In the genomic region with DNA sequence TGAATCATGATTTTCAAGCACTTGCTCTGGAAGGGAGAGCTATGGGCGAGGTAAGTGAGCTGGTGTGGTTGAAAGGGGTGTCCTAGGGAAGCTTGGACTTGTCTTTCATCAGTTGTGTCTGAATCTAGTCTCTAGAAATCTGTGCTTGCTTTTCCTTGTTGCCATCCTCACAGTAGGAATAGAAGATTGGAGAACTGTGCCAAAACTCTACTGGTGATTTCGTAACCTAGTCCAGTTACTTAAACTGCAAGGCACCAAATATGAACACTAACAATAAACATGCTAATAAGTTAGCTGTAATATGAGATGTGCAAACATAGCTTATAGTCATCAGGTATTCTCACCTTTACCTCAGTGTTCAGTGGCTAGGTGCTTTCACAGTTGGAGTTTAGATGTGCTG, we compare ENCODE assay signal across 19 mouse cellular contexts. TPM values are rescaled to one million over a fixed set of nuclear protein-coding genes. Genes with fewer than 3 reads are reported as not detected.
DNase-seq lines count a peak whose midpoint lies in the region; ATAC-seq and TF ChIP-seq lines count a peak whose summit lies in the region.
"Had no signal": no experiment of that assay in that cellular context is flagged by ENCODE, and none has a peak within 500 bp of the region (broad histone marks: within the 10 kb centered on the region; RNA-seq: fewer than 3 reads in every experiment).

No protein-coding gene starts in this region.

- TF ChIP-seq POLR2A in liver, adult 2 months (IDR thresholded peaks at IDR 0.05; ENCODE audit: extremely low read depth, insufficient read depth, low read length) = no peak
- TF ChIP-seq POLR2A in lung, adult 2 months (IDR thresholded peaks at IDR 0.05; ENCODE audit: borderline replicate concordance, extremely low read depth, low read depth, low read length) = no peak

- no peaks in the 10 kb centered on the region for H3K27me3 ChIP-seq in liver, adult 2 months (ENCODE audit: control insufficient read depth, insufficient read depth, low read length)
- H3K27me3 ChIP-seq in liver, postnatal 0 days (ENCODE audit: insufficient read depth, low read length) = no peaks in the 10 kb centered on the region
- H3K27me3 ChIP-seq: forebrain, embryonic 15.5 days; heart, embryonic 13.5 days; hindbrain, embryonic 15.5 days had no signal

- H3K4me3 ChIP-seq in liver, adult 2 months (ENCODE audit: insufficient read depth, low read depth, low read length) = no peak overlapping the region
- H3K4me3 ChIP-seq in liver, postnatal 0 days (ENCODE audit: low read depth, low read length) = no peak overlapping the region
- no peak overlapping the region for H3K4me3 ChIP-seq in lung, adult 2 months (replicated peaks; ENCODE audit: extremely low read depth, low read depth, low read length)
- H3K4me3 ChIP-seq: embryonic facial prominence, embryonic 10.5 days; forebrain, embryonic 15.5 days; heart, embryonic 13.5 days; hindbrain, embryonic 15.5 days had no signal

- H3K4me2 ChIP-seq in liver, postnatal 0 days (ENCODE audit: low read depth, low read length) = no peak overlapping the region
- H3K4me2 ChIP-seq: forebrain, embryonic 15.5 days; heart, embryonic 13.5 days; hindbrain, embryonic 15.5 days had no signal

- 45% methylated on average over 2 of the region's 2 CpGs for WGBS in liver, adult 2 months
- 86% methylated on average over 2 of the region's 2 CpGs for WGBS in liver, postnatal 0 days (ENCODE audit: insufficient replicate concordance)
- 71% methylated on average over 2 of the region's 2 CpGs for WGBS in lung, adult 2 months

- H3K36me3 ChIP-seq in liver, adult 2 months (ENCODE audit: control insufficient read depth, insufficient read depth, low read length) = peaks cover 21% of the 10 kb centered on the region
- H3K36me3 ChIP-seq in liver, postnatal 0 days (replicated peaks; ENCODE audit: insufficient read depth, low read length) = peaks cover 35% of the 10 kb centered on the region

- peak; percentile 53 for DNase-seq in cerebellum, adult 9-10 months
- no peak for DNase-seq in cerebellum, adult 8-10 months
- DNase-seq in liver, adult 2 months (ENCODE audit: extremely low read depth, low read depth, low spot score) = peak; percentile 88
- no peak for DNase-seq in liver, postnatal 0 days
- DNase-seq in lung, postnatal 10 days = peak; percentile 5
- DNase-seq in lung, adult 2 months = no peak
- DNase-seq in lung, postnatal 36 days = peak; percentile 67
- DNase-seq in thymus, adult 18-20 months = no peak
- DNase-seq: adrenal gland, postnatal 14 days; B cell, adult 2 months; gastrocnemius, postnatal 14 days; heart, postnatal 36 days had no signal

- no peak overlapping the region for H3K9ac ChIP-seq in liver, adult 2 months (ENCODE audit: low read depth, low read length)
- H3K9ac ChIP-seq in liver, postnatal 0 days (replicated peaks) = no peak overlapping the region
- H3K9ac ChIP-seq: forebrain, embryonic 15.5 days; heart, embryonic 13.5 days; hindbrain, embryonic 15.5 days had no signal

- H3K79me2 ChIP-seq in liver, adult 2 months (ENCODE audit: control insufficient read depth, insufficient read depth, low read length) = peaks cover 33% of the 10 kb centered on the region

- no peak for TF ChIP-seq EP300 in liver, postnatal 0 days (IDR thresholded peaks at IDR 0.05; ENCODE audit: low read depth)

- no peak for ATAC-seq in liver, postnatal 0 days
- ATAC-seq: CD4-positive, CD25-positive, alpha-beta regulatory T cell, adult 4 months; forebrain, embryonic 15.5 days; inflammation-experienced regulatory T-cells, adult 6 months had no signal

- peaks cover 36% of the 10 kb centered on the region for H3K4me1 ChIP-seq in liver, adult 2 months (ENCODE audit: control insufficient read depth, insufficient read depth, low read length)
- H3K4me1 ChIP-seq in liver, postnatal 0 days (ENCODE audit: insufficient read depth) = peaks cover 31% of the 10 kb centered on the region
- peaks cover 9% of the 10 kb centered on the region for H3K4me1 ChIP-seq in lung, adult 2 months (ENCODE audit: control insufficient read depth, insufficient read depth, low read length)
- H3K4me1 ChIP-seq: embryonic facial prominence, embryonic 10.5 days had no signal

- no peak for TF ChIP-seq CTCF in liver, adult 2 months (IDR thresholded peaks at IDR 0.05; ENCODE audit: low read depth, low read length)
- TF ChIP-seq CTCF in liver, postnatal 0 days (IDR thresholded peaks at IDR 0.05; ENCODE audit: low read depth) = no peak
- TF ChIP-seq CTCF in lung, adult 2 months (IDR thresholded peaks at IDR 0.05; ENCODE audit: insufficient read depth, low read length) = no peak

- H3K9me3 ChIP-seq in liver, postnatal 0 days (ENCODE audit: low read length) = no peaks in the 10 kb centered on the region
- H3K9me3 ChIP-seq: embryonic facial prominence, embryonic 10.5 days; forebrain, embryonic 15.5 days; G1E; heart, embryonic 13.5 days; hindbrain, embryonic 15.5 days had no signal

- H3K27ac ChIP-seq in liver, adult 2 months (replicated peaks; ENCODE audit: insufficient read depth, low read depth, low read length) = no peak overlapping the region
- H3K27ac ChIP-seq in liver, postnatal 0 days (ENCODE audit: low read depth) = no peak overlapping the region
- H3K27ac ChIP-seq: embryonic facial prominence, embryonic 10.5 days; forebrain, embryonic 15.5 days; heart, embryonic 13.5 days; hindbrain, embryonic 15.5 days had no signal

RNA-seq across cellular contexts. Expression of gene Pum1, which starts 37.9 kb away (rescaled TPM):
- 25.4 and 33.1 TPM in 2 replicates for total RNA-seq in liver, adult 2 months (2014; rRNA removed)
- 26.3 and 30.3 TPM in 2 replicates for polyA plus RNA-seq in liver, adult 2 months (2012; rRNA removed)
- 14.8 and 16.7 TPM in 2 replicates for polyA plus RNA-seq in liver, postnatal 0 days (2015; fragmentation: Nextera tagmentation; extraction: Ambion mirVana)
- 54.7 and 57.0 TPM in 2 replicates for polyA plus RNA-seq in lung, adult 2 months (2012; rRNA removed)

Comparison
In these comparisons a context has a peak if more than half of its experiments do, and no peak if none do; other contexts are left out.
1. DNase-seq: peak in cerebellum, adult 9-10 months (single experiment), liver, adult 2 months (single experiment), lung, postnatal 10 days (single experiment) and lung, postnatal 36 days (single experiment); none in cerebellum, adult 8-10 months (single experiment), liver, postnatal 0 days (single experiment), lung, adult 2 months (single experiment) and thymus, adult 18-20 months (0 of 2).